Mouse (Mus musculus) lung, postnatal 25 days (tissue): Measurements from ENCODE around the gene Tfdp2.

Source experiments
- DNase-seq: peaks from one replicate; pipeline ENCODE4 v3.0.0; 2022; ENCODE audit warnings: low spot score

Tfdp2 gene

DNA sequence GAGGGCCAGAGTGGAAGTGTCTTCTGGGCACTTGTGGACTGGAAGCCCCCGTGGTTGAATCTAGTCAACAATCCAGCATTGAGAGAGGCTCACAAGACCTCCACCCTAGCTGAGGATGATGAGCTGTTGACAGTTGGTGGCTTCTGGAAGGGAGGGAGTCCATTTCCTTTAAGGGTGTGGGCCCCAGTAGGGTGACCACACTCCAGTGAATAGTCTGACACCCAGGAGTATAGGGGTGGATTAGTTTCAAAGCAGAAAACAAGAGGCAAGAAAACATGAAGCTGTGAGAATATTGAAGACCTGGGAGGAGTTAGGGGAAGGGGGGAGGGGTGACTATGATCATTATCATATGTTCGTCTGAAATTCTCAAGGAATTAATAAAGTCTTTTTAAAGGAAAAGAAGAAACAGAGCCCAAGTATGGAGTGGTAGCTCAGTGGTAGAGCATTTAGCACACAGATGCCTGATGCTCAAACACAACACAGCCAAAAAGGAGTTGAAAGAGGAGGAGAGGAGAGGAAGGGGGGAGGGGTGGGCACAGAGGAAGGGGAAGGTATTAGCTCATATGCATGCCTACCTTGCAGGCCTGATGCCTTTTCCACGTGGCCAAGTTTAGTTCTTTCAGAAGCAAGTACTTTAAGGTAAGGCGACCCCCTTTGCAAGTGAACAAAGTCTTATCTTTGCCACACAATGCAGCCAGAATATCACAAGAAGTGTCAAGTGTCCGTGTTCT is 173.7 kb downstream of the Tfdp2 start:
- DNase-seq: no peak

GRCm38 (mm10) chr9:96371075-96371474 is 175.0 kb downstream of the Tfdp2 start:
- no peak for DNase-seq
